Mouse (Mus musculus) lung, embryonic 16.5 days (tissue): ENCODE measurements around the gene Slc25a42. TPM values are rescaled to one million over a fixed set of nuclear protein-coding genes. Genes with fewer than 3 reads are reported as not detected.

Experiments
- ATAC-seq: fragments of 200-750 bp; cut with Nextera tagmentation; 2 replicates; pipeline ENCODE4 v1.8.0; 2017; ENCODE audit warnings: low read depth, mild to moderate bottlenecking, moderate library complexity
- H3K27ac ChIP-seq: fragments of 300-500 bp; sonication (generic); 2 replicates; pipeline ENCODE4 v1.5.1; 2014; ENCODE audit warnings: mild to moderate bottlenecking, control low read depth, low read length
- H3K27me3 ChIP-seq: fragments of 300-500 bp; sonication (generic); 2 replicates; pipeline ENCODE4 v1.6.1; 2014; ENCODE audit warnings: low read depth, low read length, mixed read lengths; ENCODE audit not compliant: control insufficient read depth, insufficient read depth
- H3K36me3 ChIP-seq: fragments of 300-500 bp; sonication (generic); 2 replicates; pipeline ENCODE4 v1.6.1; 2014; ENCODE audit warnings: low read length; ENCODE audit not compliant: control insufficient read depth, insufficient read depth
- H3K4me1 ChIP-seq: fragments of 300-500 bp; sonication (generic); replicated peaks from 2 replicates; pipeline ENCODE4 v1.6.1; 2014; ENCODE audit warnings: low read length, mixed read lengths; ENCODE audit not compliant: control insufficient read depth, insufficient read depth
- H3K4me2 ChIP-seq: fragments of 300-500 bp; sonication (generic); 2 replicates; pipeline ENCODE4 v1.6.1; 2014; ENCODE audit warnings: low read depth, low read length, control low read depth
- H3K4me3 ChIP-seq: fragments of 300-500 bp; sonication (generic); 2 replicates; pipeline ENCODE4 v1.5.1; 2014; ENCODE audit warnings: mild to moderate bottlenecking, low read length, control low read depth
- H3K9ac ChIP-seq: fragments of 300-500 bp; sonication (generic); 2 replicates; pipeline ENCODE4 v1.6.1; 2014; ENCODE audit warnings: low read length, control low read depth
- H3K9me3 ChIP-seq: fragments of 300-500 bp; sonication (generic); 2 replicates; pipeline ENCODE4 v1.6.1; 2016; ENCODE audit warnings: low read length; ENCODE audit not compliant: control insufficient read depth
- WGBS: fragments of 180-500 bp; shearing (Covaris S2); extraction: QIAGEN DNeasy Blood & Tissue Kit; methylation state at CpG from one replicate; pipeline ENCODE4 v1.1.7; 2014; 5-methylcytosine and 5-hydroxymethylcytosine counted together
- polyA plus RNA-seq: library from polyadenylated mRNA; unstranded; fragments of >200 nt; fragmentation: Nextera tagmentation; extraction: Ambion mirVana; gene quantifications from 2 replicates; pipeline ENCODE4 v1.2.1, GENCODE M21; 2015

Slc25a42 gene
- polyA plus RNA-seq, 1 experiment from 2014 or later = 5.2 TPM

GRCm38 (mm10) chr8:70234781-70235128 is 22.6 kb upstream of the Slc25a42 start:
- Histone ChIP-seq H3K27me3 (no peaks in the 10 kb centered on the region), H3K4me2 (peak overlapping the region; percentile 69), H3K4me1 (peaks cover 13% of the 10 kb centered on the region), H3K9me3 (no peaks in the 10 kb centered on the region), H3K36me3 (peaks cover 18% of the 10 kb centered on the region), H3K9ac (peak overlapping the region; percentile 90), H3K4me3 (peak overlapping the region; percentile 74), H3K27ac (peak overlapping the region; percentile 96)
- ATAC-seq = no peak
- under 1% methylated on average over 15 of the region's 15 CpGs for WGBS

DNA sequence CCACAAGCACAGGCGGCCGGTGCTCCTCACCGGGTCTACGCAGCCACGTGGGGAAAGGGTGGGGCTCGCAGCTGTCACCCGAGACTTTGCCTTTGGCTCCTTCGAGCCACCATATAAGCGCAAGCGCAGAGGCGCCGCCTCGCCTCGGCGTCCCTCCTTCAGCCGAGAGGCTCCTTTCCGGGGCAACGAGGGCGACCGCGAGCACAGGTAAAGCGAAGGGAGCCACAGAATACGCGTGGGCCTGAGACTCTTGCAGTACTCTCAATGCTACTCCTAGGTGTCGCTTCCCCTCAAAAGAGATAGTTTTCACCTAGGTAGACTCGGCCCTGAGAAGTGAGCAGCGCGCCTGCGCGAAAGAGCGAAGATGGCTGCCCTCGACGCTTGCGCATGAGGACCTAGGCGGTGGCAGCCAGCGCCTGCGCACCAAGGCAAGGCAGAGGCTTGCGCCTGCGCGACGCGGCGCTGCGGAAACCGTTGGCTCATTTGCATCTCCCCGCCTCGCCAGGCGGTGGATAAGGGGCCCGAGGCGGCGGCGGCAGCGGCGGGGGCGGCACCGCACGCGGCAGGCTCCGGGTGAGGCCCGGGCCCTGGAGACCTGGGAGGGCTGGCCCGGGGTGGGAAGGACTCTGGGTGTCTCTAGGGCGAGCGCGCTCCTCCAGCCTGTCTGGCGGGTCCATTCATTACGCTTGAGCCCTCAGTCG is 22.1 kb upstream of the Slc25a42 start, which contains the start of the genes Sugp2 and Armc6:
TSS of gene Sugp2 (plus strand) at position 147 of the 701 bp plus-strand sequence.
TSS of gene Armc6 (minus strand) at position 387 of the 701 bp plus-strand sequence.
- peak; percentile 98 for ATAC-seq
- Histone ChIP-seq H3K4me1 (peaks cover 13% of the 10 kb centered on the region), H3K27me3 (no peaks in the 10 kb centered on the region), H3K4me2 (peak within 1 kb of the TSS; percentile 94), H3K36me3 (peaks cover 16% of the 10 kb centered on the region), H3K9ac (peak within 1 kb of the TSS; percentile 90), H3K27ac (peak within 1 kb of the TSS; percentile 96), H3K9me3 (no peaks in the 10 kb centered on the region), H3K4me3 (peak within 1 kb of the TSS; percentile 74)
- WGBS = under 1% methylated on average over 58 of the region's 67 CpGs

GRCm38 (mm10) chr8:70233606-70234005 is 21.5 kb upstream of the Slc25a42 start:
- Histone ChIP-seq H3K9me3 (no peaks in the 10 kb centered on the region), H3K4me3 (peak overlapping the region; percentile 74), H3K9ac (peak overlapping the region; percentile 90), H3K27ac (no peak overlapping the region; the same call in 1 of the 2 replicates), H3K4me1 (peaks cover 13% of the 10 kb centered on the region), H3K27me3 (no peaks in the 10 kb centered on the region), H3K4me2 (peak overlapping the region; percentile 94), H3K36me3 (peaks cover 19% of the 10 kb centered on the region)
- 5% methylated on average over 13 of the region's 13 CpGs for WGBS
- no peak for ATAC-seq

- H3K4me3 ChIP-seq = no peak overlapping the region
- 92% methylated on average over 9 of the region's 9 CpGs for WGBS
- H3K27me3 ChIP-seq = no peaks in the 10 kb centered on the region
- no peak overlapping the region for H3K9ac ChIP-seq
- peaks cover 4% of the 10 kb centered on the region; the same call in 1 of the 2 replicates for H3K36me3 ChIP-seq
- peaks cover 13% of the 10 kb centered on the region for H3K4me1 ChIP-seq
- no peak overlapping the region for H3K4me2 ChIP-seq
- ATAC-seq = no peak
- H3K27ac ChIP-seq = no peak overlapping the region
- H3K9me3 ChIP-seq = no peaks in the 10 kb centered on the region
Observed at GRCm38 (mm10) chr8:70230837-70231236, 18.7 kb upstream of the Slc25a42 start.

- WGBS = 75% methylated on average over 4 of the region's 4 CpGs
- ATAC-seq = no peak
- Histone ChIP-seq H3K27ac (no peak overlapping the region), H3K4me3 (no peak overlapping the region), H3K4me1 (no peaks in the 10 kb centered on the region), H3K36me3 (peaks cover 12% of the 10 kb centered on the region; the same call in 1 of the 2 replicates), H3K27me3 (no peaks in the 10 kb centered on the region), H3K9ac (no peak overlapping the region), H3K4me2 (no peak overlapping the region), H3K9me3 (no peaks in the 10 kb centered on the region)
Observed at GRCm38 (mm10) chr8:70227997-70228396, 15.9 kb upstream of the Slc25a42 start.

DNA sequence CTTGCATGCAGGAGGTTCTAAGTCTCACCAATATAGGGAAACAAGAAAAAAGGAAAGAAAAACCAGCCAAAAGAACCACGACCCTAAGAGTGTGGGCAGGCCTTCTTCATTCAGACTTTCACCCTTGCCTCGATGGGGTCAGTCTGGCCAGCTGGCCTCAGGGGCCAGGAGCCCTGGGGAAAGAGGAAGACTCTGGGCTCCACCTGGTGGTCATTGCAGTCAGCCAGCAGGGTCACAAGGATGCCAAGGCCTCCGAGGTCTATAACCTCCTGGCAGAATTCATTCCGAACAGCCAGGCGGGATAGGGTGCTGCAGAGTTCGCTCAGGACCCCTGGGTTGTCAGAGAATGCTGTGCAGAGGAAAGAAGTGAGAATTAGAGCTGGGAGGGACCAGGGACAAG is 11.2 kb upstream of the Slc25a42 start:
- H3K4me1 ChIP-seq = no peaks in the 10 kb centered on the region
- WGBS = 48% methylated on average over 6 of the region's 6 CpGs
- no peak overlapping the region for H3K4me2 ChIP-seq
- peaks cover 15% of the 10 kb centered on the region for H3K36me3 ChIP-seq
- H3K27me3 ChIP-seq = no peaks in the 10 kb centered on the region
- H3K9me3 ChIP-seq = no peaks in the 10 kb centered on the region
- no peak overlapping the region for H3K4me3 ChIP-seq
- H3K27ac ChIP-seq = no peak overlapping the region
- ATAC-seq = no peak
- H3K9ac ChIP-seq = no peak overlapping the region

- Histone ChIP-seq H3K27me3 (no peaks in the 10 kb centered on the region), H3K27ac (no peak overlapping the region), H3K9ac (no peak overlapping the region), H3K4me2 (no peak overlapping the region), H3K4me3 (no peak overlapping the region), H3K36me3 (peaks cover 15% of the 10 kb centered on the region), H3K9me3 (no peaks in the 10 kb centered on the region), H3K4me1 (no peaks in the 10 kb centered on the region)
- ATAC-seq = no peak
- 93% methylated on average over 12 of the region's 12 CpGs for WGBS
Observed at GRCm38 (mm10) chr8:70222041-70222440, 9.9 kb upstream of the Slc25a42 start.

DNA sequence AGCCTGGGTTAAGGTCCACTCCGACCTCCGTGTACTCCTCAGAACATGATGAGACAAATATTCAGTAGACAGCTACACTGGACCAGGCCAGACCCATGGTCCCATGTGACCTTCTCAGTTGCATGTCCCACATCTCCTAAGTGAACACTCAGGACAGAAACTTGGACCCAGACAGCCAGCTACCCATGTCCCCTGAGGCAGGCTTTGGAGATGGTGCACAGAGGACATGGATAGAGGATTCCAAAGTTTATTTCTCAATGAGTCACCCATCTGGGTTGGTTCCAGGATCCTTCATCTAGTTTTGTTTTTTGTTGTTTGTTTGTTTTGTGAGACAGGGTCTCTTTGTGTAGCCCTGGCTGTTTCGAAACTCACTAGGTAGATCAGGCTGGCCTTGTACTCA is 8.8 kb upstream of the Slc25a42 start:
- no peak overlapping the region for H3K9ac ChIP-seq
- ATAC-seq = no peak
- WGBS = 88% methylated on average over 3 of the region's 3 CpGs

DNA sequence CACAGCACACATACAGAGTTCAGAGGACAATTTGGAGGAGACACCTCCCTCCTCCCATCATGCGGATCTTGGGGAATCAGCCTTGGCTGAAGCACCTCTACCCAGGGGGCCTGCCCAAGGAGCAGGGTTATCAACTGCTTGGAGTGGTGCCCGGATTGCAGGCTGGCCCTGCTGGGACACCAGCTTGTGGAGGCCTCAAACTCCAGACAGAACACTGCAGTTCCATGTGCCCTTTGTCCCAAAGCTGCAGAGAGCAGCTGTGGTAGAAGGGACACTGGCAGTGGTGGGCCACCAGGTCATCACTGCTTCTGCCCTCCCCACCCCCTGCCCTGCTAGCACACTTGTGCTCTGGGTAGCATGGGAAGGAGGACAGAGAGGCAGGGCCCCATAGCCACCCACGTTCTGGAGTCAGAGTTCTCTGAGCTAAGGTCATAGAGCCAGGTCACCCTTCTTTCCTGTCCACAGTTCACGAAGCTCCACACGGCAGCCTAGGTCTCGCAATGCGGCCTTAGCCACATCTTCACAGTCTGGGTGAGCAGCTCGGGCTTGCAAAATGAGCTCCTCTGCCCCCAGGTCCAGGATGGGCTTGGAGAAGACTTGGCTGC is 8.2 kb upstream of the Slc25a42 start:
- H3K27ac ChIP-seq = no peak overlapping the region
- H3K4me2 ChIP-seq = no peak overlapping the region
- 68% methylated on average over 8 of the region's 8 CpGs for WGBS
- H3K4me3 ChIP-seq = no peak overlapping the region
- no peak overlapping the region for H3K9ac ChIP-seq
- H3K27me3 ChIP-seq = no peaks in the 10 kb centered on the region
- H3K9me3 ChIP-seq = no peaks in the 10 kb centered on the region
- no peak for ATAC-seq
- 0 out of 2 replicates have a peak, but pooled peaks cover 2% of the 10 kb centered on the region for H3K4me1 ChIP-seq
- peaks cover 15% of the 10 kb centered on the region for H3K36me3 ChIP-seq

More for the DNA sequence above, 8.8 kb upstream of the Slc25a42 start:
- no peaks in the 10 kb centered on the region for H3K27me3 ChIP-seq
- no peak overlapping the region for H3K4me2 ChIP-seq
- H3K9me3 ChIP-seq = no peaks in the 10 kb centered on the region
- no peaks in the 10 kb centered on the region for H3K4me1 ChIP-seq
- no peak overlapping the region for H3K4me3 ChIP-seq
- peaks cover 15% of the 10 kb centered on the region for H3K36me3 ChIP-seq
- no peak overlapping the region for H3K27ac ChIP-seq
